8 mouse cellular contexts compared by ENCODE assay signal in genomic region chr13:55692535-55693242, GRCm38 (mm10). TPM values are rescaled to one million over a fixed set of nuclear protein-coding genes. Genes with fewer than 3 reads are reported as not detected.
DNase-seq lines count a peak whose midpoint lies in the region; ATAC-seq and TF ChIP-seq lines count a peak whose summit lies in the region.

Gene B230219D22Rik (plus strand): TSS chr13:55693124.

- H3K4me3 ChIP-seq in hindbrain, embryonic 10.5 days: peak within 1 kb of the TSS; percentile 97
- H3K4me3 ChIP-seq in lung, postnatal 0 days (ENCODE audit: low read depth, low read length): peak within 1 kb of the TSS; percentile 99

- H3K27ac ChIP-seq in hindbrain, embryonic 10.5 days: peak within 1 kb of the TSS; percentile 100
- peak within 1 kb of the TSS; percentile 99 for H3K27ac ChIP-seq in lung, postnatal 0 days (ENCODE audit: low read length)

- ATAC-seq in frontal cortex, adult (ENCODE audit: low TSS enrichment): peak; percentile 99
- peak; percentile 99 for ATAC-seq in lung, postnatal 0 days

- no peaks in the 10 kb centered on the region for H3K9me3 ChIP-seq in hindbrain, embryonic 10.5 days
- H3K9me3 ChIP-seq in lung, postnatal 0 days (ENCODE audit: low read length): no peaks in the 10 kb centered on the region

- 2% methylated on average over 51 of the region's 51 CpGs for WGBS in hindbrain, embryonic 10.5 days
- 1% methylated on average over 51 of the region's 51 CpGs for WGBS in lung, postnatal 0 days

- peaks cover 33% of the 10 kb centered on the region for H3K4me1 ChIP-seq in hindbrain, embryonic 10.5 days (replicated peaks)
- peaks cover 13% of the 10 kb centered on the region; the same call in 1 of the 2 replicates for H3K4me1 ChIP-seq in lung, postnatal 0 days (ENCODE audit: insufficient read depth, low read depth, low read length)

- DNase-seq in MEL-GATA-1-ER (ENCODE audit: extremely low read depth, low read depth): peak; percentile 78
- peak; percentile 91 for DNase-seq in cerebellum, adult 8-10 months
- peak; percentile 93 for DNase-seq in hindbrain, embryonic 10.5 days (ENCODE audit: low spot score)
- peak; percentile 91 for DNase-seq in layer of hippocampus, adult 9-11 months
- DNase-seq in lung, postnatal 0 days (ENCODE audit: low spot score): peak; percentile 94
- DNase-seq in ovary, postnatal 14 days (ENCODE audit: low spot score): peak; percentile 80
- peak; percentile 92 for DNase-seq in thymus, postnatal 14 days

- no peaks in the 10 kb centered on the region for H3K27me3 ChIP-seq in hindbrain, embryonic 10.5 days (ENCODE audit: insufficient read depth, poor library complexity, severe bottlenecking)
- H3K27me3 ChIP-seq in lung, postnatal 0 days (replicated peaks; ENCODE audit: insufficient read depth, low read length): no peaks in the 10 kb centered on the region

- peak within 1 kb of the TSS; percentile 100 for H3K9ac ChIP-seq in lung, postnatal 0 days (replicated peaks; ENCODE audit: low read depth)

- TF ChIP-seq EP300 in lung, postnatal 0 days (IDR thresholded peaks at IDR 0.05): 0 out of 2 replicates have a peak, but pooled peaks have one; percentile 10

- peaks cover 21% of the 10 kb centered on the region; the same call in 1 of the 2 replicates for H3K36me3 ChIP-seq in hindbrain, embryonic 10.5 days
- no peaks in the 10 kb centered on the region for H3K36me3 ChIP-seq in lung, postnatal 0 days (ENCODE audit: insufficient read depth, low read length)

- H3K4me2 ChIP-seq in lung, postnatal 0 days (replicated peaks; ENCODE audit: low read depth, low read length): peak within 1 kb of the TSS; percentile 72

- TF ChIP-seq CTCF in lung, postnatal 0 days (IDR thresholded peaks at IDR 0.05): peak; percentile 34; the same call in 1 of the 2 replicates

RNA-seq across cellular contexts. Expression of gene B230219D22Rik, which starts in this region (rescaled TPM):
- 42.2 and 50.0 TPM in 2 replicates for polyA plus RNA-seq in hindbrain, embryonic 10.5 days (2016; fragmentation: Nextera tagmentation; extraction: Ambion mirVana)
- 33.9 and 42.1 TPM in 2 replicates for polyA plus RNA-seq in lung, postnatal 0 days (2015; fragmentation: Nextera tagmentation; extraction: Ambion mirVana)

Comparison
In these comparisons a context has a peak if more than half of its experiments do, and no peak if none do; other contexts are left out.
1. Peak in every context shown above with its lines: DNase-seq, ATAC-seq, H3K4me3 ChIP-seq and H3K27ac ChIP-seq.